Mouse (Mus musculus): ENCODE measurements around the gene Amh.
A peak's percentile ranks its signal among the peaks of the same experiment; 100 is the strongest.
"Not testable (repeated sequence)": the region's sequence is repeated elsewhere in the genome, so short reads cannot be mapped to it uniquely, and the experiment has no call there.

The Amh gene

GRCm38 (mm10) chr10:80808099-80808984, 3.3 kb downstream of the Amh start:
- no peaks in the 10 kb centered on the region for H3K27me3 ChIP-seq (ENCODE audit: control insufficient read depth, insufficient read depth, low read length, poor library complexity, severe bottlenecking)
- H3K36me3 ChIP-seq (ENCODE audit: control insufficient read depth, insufficient read depth, low read length, poor library complexity, severe bottlenecking): peaks cover 2% of the 10 kb centered on the region; the same call in 1 of the 2 replicates
- no peak for DNase-seq (ENCODE audit: low read depth, low spot score)

GRCm38 (mm10) chr10:80808985-80809632, 4.1 kb downstream of the Amh start:
- Histone ChIP-seq H3K36me3 (ENCODE audit: control insufficient read depth, insufficient read depth, low read length, poor library complexity, severe bottlenecking) (no peaks in the 10 kb centered on the region; the same call in 1 of the 2 replicates), H3K27me3 (ENCODE audit: control insufficient read depth, insufficient read depth, low read length, poor library complexity, severe bottlenecking) (no peaks in the 10 kb centered on the region)
- no peak for DNase-seq (ENCODE audit: low read depth, low spot score)

- no peak for DNase-seq (ENCODE audit: low read depth, low spot score)
- H3K27me3 ChIP-seq (ENCODE audit: control insufficient read depth, insufficient read depth, low read length, poor library complexity, severe bottlenecking): no peaks in the 10 kb centered on the region
These were observed 5.0 kb downstream of the Amh start for GRCm38 (mm10) chr10:80810084-80810483.

GRCm38 (mm10) chr10:80812391-80813041, 7.5 kb downstream of the Amh start:
- no peaks in the 10 kb centered on the region for H3K36me3 ChIP-seq (ENCODE audit: control insufficient read depth, insufficient read depth, low read length, poor library complexity, severe bottlenecking)
- no peaks in the 10 kb centered on the region for H3K27me3 ChIP-seq (ENCODE audit: control insufficient read depth, insufficient read depth, low read length, poor library complexity, severe bottlenecking)
- DNase-seq (ENCODE audit: low read depth, low spot score): no peak

More at GRCm38 (mm10) chr10:80810084-80810483, 5.0 kb downstream of the Amh start:
- H3K36me3 ChIP-seq (ENCODE audit: control insufficient read depth, insufficient read depth, low read length, poor library complexity, severe bottlenecking): no peaks in the 10 kb centered on the region

- H3K27me3 ChIP-seq (ENCODE audit: control insufficient read depth, insufficient read depth, low read length, poor library complexity, severe bottlenecking): no peaks in the 10 kb centered on the region
- no peaks in the 10 kb centered on the region for H3K36me3 ChIP-seq (ENCODE audit: control insufficient read depth, insufficient read depth, low read length, poor library complexity, severe bottlenecking)
- no peak for DNase-seq (ENCODE audit: low read depth, low spot score)
These were observed 8.3 kb downstream of the Amh start, which contains the start of gene Jsrp1 for GRCm38 (mm10) chr10:80813366-80813765. TSS of gene Jsrp1 (minus strand) at chr10:80813498.

- no peaks in the 10 kb centered on the region for H3K36me3 ChIP-seq (ENCODE audit: control insufficient read depth, insufficient read depth, low read length, poor library complexity, severe bottlenecking)
- H3K27me3 ChIP-seq (ENCODE audit: control insufficient read depth, insufficient read depth, low read length, poor library complexity, severe bottlenecking): no peaks in the 10 kb centered on the region
- no peak for DNase-seq (ENCODE audit: low read depth, low spot score)
These were observed 9.8 kb downstream of the Amh start for GRCm38 (mm10) chr10:80814800-80815199.

- not testable (repeated sequence) for H3K36me3 ChIP-seq (ENCODE audit: control insufficient read depth, insufficient read depth, low read length, poor library complexity, severe bottlenecking); H3K27me3 ChIP-seq (ENCODE audit: control insufficient read depth, insufficient read depth, low read length, poor library complexity, severe bottlenecking); DNase-seq (ENCODE audit: low read depth, low spot score)
These were observed 11.3 kb downstream of the Amh start for GRCm38 (mm10) chr10:80816303-80816702.

GRCm38 (mm10) chr10:80817164-80817563, 12.1 kb downstream of the Amh start:
- H3K36me3 ChIP-seq (ENCODE audit: control insufficient read depth, insufficient read depth, low read length, poor library complexity, severe bottlenecking): no peaks in the 10 kb centered on the region
- no peak for DNase-seq (ENCODE audit: low read depth, low spot score)
- H3K27me3 ChIP-seq (ENCODE audit: control insufficient read depth, insufficient read depth, low read length, poor library complexity, severe bottlenecking): no peaks in the 10 kb centered on the region

GRCm38 (mm10) chr10:80817955-80818354, 12.9 kb downstream of the Amh start:
- not testable (repeated sequence) for H3K36me3 ChIP-seq (ENCODE audit: control insufficient read depth, insufficient read depth, low read length, poor library complexity, severe bottlenecking); H3K27me3 ChIP-seq (ENCODE audit: control insufficient read depth, insufficient read depth, low read length, poor library complexity, severe bottlenecking)
- DNase-seq (ENCODE audit: low read depth, low spot score): peak; percentile 57

- no peaks in the 10 kb centered on the region for H3K36me3 ChIP-seq (ENCODE audit: control insufficient read depth, insufficient read depth, low read length, poor library complexity, severe bottlenecking)
- no peaks in the 10 kb centered on the region for H3K27me3 ChIP-seq (ENCODE audit: control insufficient read depth, insufficient read depth, low read length, poor library complexity, severe bottlenecking)
- DNase-seq (ENCODE audit: low read depth, low spot score): no peak
These were observed 13.7 kb downstream of the Amh start for GRCm38 (mm10) chr10:80818599-80819281.

- H3K36me3 ChIP-seq (ENCODE audit: control insufficient read depth, insufficient read depth, low read length, poor library complexity, severe bottlenecking): no peaks in the 10 kb centered on the region
- DNase-seq (ENCODE audit: low read depth, low spot score): no peak
- H3K27me3 ChIP-seq (ENCODE audit: control insufficient read depth, insufficient read depth, low read length, poor library complexity, severe bottlenecking): no peaks in the 10 kb centered on the region
These were observed 14.4 kb downstream of the Amh start for GRCm38 (mm10) chr10:80819406-80819805.

GRCm38 (mm10) chr10:80821991-80822390, 16.9 kb downstream of the Amh start:
- H3K27me3 ChIP-seq (ENCODE audit: control insufficient read depth, insufficient read depth, low read length, poor library complexity, severe bottlenecking): no peaks in the 10 kb centered on the region
- peak; percentile 66 for DNase-seq (ENCODE audit: low read depth, low spot score)
- H3K36me3 ChIP-seq (ENCODE audit: control insufficient read depth, insufficient read depth, low read length, poor library complexity, severe bottlenecking): no peaks in the 10 kb centered on the region

GRCm38 (mm10) chr10:80822528-80822927, 17.5 kb downstream of the Amh start:
- H3K36me3 ChIP-seq (ENCODE audit: control insufficient read depth, insufficient read depth, low read length, poor library complexity, severe bottlenecking): no peaks in the 10 kb centered on the region
- DNase-seq (ENCODE audit: low read depth, low spot score): no peak
- H3K27me3 ChIP-seq (ENCODE audit: control insufficient read depth, insufficient read depth, low read length, poor library complexity, severe bottlenecking): no peaks in the 10 kb centered on the region

GRCm38 (mm10) chr10:80823316-80823715, 18.3 kb downstream of the Amh start:
- H3K36me3 ChIP-seq (ENCODE audit: control insufficient read depth, insufficient read depth, low read length, poor library complexity, severe bottlenecking): no peaks in the 10 kb centered on the region
- no peak for DNase-seq (ENCODE audit: low read depth, low spot score)
- H3K27me3 ChIP-seq (ENCODE audit: control insufficient read depth, insufficient read depth, low read length, poor library complexity, severe bottlenecking): no peaks in the 10 kb centered on the region
